Mouse (Mus musculus) CD4-positive helper T cell, adult 2 months (primary cell): ENCODE measurements around the gene Pde10a.
A peak's percentile ranks its signal among the peaks of the same experiment; 100 is the strongest.

ENCODE experiments used
- DNase-seq: peaks from one replicate; pipeline ENCODE4 v3.0.0-alpha.2; 2012; ENCODE audit warnings: low read depth, missing footprints, low spot score

The Pde10a gene

GRCm38 (mm10) chr17:8841897-8842540 lies 316.8 kb downstream of the Pde10a start:
- DNase-seq, result no peak

GRCm38 (mm10) chr17:8842662-8843061 lies 317.5 kb downstream of the Pde10a start:
- no peak for DNase-seq

DNA sequence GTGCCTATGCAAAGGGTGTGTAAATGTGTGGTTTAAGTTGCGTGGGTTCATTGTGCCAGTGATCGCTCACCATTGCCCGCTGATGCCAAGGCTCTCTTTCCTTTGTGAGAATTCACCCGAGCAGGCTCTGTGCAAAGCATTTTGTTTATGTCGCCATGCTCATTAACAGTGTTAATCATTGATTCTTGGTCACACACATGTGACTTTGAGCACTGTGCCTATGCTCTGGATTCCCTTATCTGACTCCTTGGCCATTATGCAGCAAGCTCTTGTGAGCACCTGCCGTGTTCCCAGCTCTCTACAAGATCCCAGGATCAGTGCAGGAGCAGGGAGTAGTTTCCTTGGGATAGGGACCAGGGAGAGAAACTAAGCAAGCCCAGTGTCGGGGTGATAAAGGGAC lies 318.8 kb downstream of the Pde10a start:
- DNase-seq, result no peak

DNA sequence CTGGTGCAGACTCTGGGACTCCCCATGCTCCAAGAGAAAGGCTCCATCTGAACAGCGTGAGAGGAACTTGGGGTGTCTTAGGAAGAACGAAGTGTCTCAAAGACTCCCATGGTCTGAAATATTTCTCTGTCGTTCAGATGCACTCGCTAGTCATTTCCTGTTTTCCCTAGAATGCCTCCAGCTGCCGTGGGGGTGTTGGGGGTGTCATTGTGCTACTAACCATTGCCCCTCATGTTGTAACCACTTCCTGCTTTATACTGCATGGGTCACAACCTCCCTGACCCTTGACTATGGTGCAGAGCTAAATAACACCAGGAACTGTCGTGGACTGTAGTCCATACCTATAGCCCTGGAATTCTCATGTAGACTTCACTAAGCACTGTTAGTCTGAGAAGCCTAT lies 321.3 kb downstream of the Pde10a start:
- DNase-seq, result no peak

- no peak for DNase-seq
Observed at GRCm38 (mm10) chr17:8847558-8847957, 322.4 kb downstream of the Pde10a start.

DNA sequence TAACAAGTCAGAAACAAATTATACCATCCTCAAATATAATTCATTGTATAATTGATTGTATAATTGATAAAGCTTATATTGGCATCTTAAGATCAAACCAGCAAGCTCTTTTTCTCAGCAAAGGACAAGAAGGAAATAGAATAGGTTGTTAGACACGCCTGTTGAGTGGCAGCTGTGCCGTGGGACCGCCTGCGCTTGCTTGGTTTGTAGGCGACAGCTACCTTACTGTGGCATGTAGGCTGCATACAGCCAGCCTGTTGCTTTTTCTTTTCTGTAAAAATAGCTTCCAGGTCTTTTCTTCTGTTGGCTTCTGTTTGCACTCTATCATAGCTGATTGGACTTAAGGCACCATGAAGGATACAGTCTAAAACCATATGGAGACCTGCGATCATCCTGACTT lies 326.7 kb downstream of the Pde10a start:
- DNase-seq, result no peak

GRCm38 (mm10) chr17:8856430-8857371 lies 331.5 kb downstream of the Pde10a start:
- DNase-seq, result peak; percentile 51

DNA sequence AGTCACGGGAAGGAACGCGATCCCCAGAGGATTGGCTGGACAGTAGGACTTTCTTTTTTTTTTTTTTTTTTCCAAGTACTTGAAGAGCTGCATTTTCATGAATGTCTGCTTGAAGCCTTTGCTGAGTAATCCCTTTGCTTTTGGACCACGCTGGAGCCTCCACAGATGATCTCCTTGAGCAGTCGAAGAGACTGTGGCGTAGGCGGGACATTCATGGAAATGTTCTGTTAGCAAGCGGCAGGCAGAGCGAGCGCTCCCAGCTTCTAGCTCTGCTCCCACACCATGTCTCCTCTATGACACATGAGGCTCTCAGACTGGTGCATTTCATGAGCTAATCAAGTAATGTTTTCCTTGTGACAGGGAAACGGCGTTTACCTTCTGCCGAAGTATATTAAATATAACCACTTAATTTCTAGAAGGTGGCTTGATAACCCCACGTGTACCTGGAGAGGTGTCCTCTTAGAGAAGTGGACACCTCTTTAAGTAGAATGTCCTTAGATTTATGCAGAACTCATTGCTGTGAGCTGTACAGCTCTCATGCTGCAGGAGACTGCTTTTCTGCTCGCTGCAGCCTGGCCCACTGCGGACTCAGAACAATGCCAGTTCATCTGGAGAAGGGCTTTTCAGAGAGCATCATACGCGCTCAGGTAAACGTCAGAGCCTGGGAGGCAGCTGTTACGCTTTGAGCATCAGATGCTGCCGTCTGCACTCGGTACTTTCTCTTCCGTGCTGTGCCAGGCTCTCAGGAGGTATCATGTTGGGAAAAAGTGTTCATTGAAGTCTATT lies 333.7 kb downstream of the Pde10a start:
- no peak for DNase-seq

- no peak for DNase-seq
Observed at GRCm38 (mm10) chr17:8859489-8859888, 334.3 kb downstream of the Pde10a start.

- no peak for DNase-seq
Observed at GRCm38 (mm10) chr17:8864638-8865497, 339.7 kb downstream of the Pde10a start.

DNA sequence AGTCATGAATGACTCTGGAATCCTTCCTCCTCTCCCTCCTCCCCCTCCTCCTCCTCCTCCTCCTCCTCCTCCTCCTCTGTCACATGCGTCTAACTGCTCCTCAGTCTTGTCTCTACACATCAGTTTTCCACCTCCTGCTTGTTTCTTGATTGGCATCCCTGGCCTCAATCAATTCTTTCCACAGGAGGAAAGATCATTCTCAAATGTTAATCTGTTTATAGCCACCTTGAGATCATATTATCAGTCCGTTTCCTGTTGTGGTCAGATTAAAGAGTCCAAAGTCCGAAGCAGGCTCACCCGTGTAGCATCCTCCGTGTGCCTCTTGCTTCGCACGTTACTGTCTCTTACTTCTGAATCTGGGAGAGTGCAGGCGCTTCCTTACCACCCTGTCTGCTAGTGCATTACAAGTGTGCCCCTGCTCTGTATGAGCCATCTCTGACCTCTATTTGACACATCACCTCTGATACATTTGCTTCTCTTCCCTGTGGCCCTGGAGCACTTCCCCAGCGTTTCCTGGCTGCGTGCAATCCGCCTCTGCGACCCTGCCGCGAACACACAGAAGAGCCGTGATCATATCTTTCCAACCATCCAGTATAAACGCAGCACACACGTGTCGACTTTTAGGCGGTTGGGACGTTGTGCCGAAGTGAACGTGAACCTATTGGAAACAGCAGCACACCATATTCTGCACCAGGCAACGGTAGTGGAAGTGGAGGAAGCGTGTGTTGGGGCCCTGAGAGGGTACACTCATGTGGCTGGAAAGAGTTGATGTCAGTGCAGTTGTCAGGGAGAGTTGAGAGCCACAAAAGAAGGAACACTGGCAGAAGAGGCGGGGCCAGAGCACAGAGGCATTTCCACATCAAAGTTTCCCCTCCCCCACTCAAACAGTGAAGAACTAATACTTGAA lies 342.4 kb downstream of the Pde10a start:
- DNase-seq, result peak; percentile 28

GRCm38 (mm10) chr17:8869287-8869686 lies 344.1 kb downstream of the Pde10a start:
- no peak for DNase-seq

DNA sequence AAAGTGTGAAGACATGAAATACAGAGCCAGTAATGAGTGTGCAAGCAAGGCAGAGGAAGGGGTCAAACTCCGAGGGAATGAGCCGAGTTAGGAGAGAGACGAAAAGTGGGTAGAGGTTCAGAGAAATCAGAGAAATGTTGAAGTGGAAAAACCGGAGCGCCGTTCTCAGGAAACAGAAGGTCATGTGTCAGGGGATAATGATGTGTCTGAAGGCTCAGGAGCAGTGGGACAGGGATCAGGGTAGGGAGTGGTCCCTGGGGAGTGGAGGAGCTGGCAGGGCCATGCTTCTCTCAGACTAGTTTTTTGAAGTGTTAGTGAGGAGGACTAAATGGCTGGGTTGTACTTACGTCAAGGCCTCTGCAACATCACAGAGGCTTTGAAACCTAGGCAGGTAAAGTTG lies 345.7 kb downstream of the Pde10a start:
- no peak for DNase-seq

DNA sequence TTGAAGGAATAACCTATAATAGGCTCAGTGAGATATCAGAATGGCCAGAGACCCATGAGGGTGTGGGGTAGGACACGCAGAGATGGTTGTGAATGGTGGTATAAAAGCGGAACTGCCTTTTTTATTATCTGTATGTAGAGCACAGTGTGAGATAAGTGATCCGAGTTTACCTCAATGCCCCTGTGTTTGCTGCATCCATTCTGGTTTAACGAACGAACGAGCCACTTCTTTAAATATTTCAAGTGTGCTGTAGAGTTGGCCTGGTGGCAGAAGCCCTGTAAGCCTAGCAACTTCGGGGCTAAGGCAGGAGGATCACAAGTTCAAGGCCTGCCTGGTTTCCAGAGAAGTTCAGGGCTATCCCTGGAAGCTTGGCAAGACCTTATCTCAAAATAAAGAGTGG lies 346.2 kb downstream of the Pde10a start:
- DNase-seq, result no peak

DNA sequence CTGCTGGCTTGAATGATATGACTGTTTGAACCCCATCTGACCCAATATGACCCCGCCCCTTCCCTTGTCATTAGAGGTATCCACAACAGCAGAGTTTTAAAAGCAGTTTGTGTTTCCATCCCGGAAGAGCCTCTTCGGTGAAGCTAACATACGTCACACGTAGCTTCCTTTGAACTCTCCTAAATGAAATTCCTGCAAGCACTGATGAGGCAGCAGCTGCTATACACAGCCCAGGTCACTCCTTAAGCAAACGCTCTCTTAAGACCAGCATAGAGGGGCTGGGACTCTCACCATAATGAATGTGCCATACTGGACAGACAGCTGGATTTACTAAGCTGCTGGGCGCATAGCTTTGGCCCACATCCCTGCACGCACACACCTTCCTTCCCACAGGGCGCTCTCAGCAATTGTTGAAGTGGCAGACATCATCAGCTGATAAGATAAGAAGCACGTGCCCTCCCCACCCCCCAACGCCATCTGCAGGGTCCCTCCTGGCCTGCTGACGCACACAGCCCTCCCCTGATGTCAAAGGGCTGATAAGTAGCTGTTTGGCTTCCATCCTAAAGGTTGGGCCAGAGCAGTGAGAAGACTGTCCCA lies 346.9 kb downstream of the Pde10a start:
- DNase-seq, result peak; percentile 18

- DNase-seq, result no peak
Observed at GRCm38 (mm10) chr17:8872611-8873010, 347.4 kb downstream of the Pde10a start.

- no peak for DNase-seq
Observed at GRCm38 (mm10) chr17:8878056-8878455, 352.9 kb downstream of the Pde10a start.

- no peak for DNase-seq
Observed at GRCm38 (mm10) chr17:8881711-8882110, 356.5 kb downstream of the Pde10a start.

DNA sequence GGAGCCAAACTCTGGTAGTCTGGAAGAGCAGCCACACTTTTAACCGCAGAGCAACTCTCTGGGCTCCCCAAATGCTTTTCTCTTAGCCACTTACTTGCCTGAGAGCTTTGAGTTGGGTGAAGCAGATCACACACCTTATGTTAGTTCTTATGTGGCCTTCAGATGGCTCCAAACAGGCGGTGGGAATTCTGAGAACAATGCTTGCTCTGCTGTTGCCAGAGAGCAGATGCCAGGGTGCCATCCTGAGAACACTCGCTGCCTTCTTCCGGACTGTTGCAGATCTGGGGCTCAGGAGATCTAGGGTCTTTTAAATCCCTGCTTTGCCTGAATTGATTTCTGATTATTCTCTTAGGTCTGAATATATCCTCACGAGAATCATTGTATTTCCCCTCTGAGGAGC lies 359.5 kb downstream of the Pde10a start:
- no peak for DNase-seq

DNA sequence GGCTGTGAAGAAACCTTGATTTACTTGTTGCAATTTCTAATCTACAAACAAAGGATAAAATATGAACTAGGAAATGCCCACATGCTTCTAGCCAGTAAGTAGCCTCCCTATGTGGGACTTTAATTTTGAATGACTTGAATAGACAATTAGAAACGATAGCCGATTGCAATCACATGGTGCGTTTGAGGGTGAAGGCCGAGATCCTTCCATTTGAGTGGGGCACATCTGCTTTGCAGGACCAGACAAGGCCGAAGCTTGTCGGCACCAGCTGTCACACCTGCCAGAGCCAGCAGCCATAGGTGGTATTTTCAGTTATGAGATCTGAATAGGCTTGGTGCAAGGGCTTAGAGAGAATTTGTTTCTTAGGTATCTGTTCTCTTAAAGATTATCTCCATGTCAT lies 360.7 kb downstream of the Pde10a start:
- DNase-seq, result no peak
